Mouse (Mus musculus) adrenal gland, adult 8-10 months (tissue): ENCODE data around the gene Leap2. TPM values are rescaled to one million over a fixed set of nuclear protein-coding genes. Genes with fewer than 3 reads are reported as not detected.
"Not testable (repeated sequence)": the region's sequence is repeated elsewhere in the genome, so short reads cannot be mapped to it uniquely, and the experiment has no call there.

Experiments
- DNase-seq: peaks from one replicate; pipeline ENCODE4 v3.0.0; 2022
- total RNA-seq, 4 experiments: library from RNA; stranded (reverse); gene quantifications; 2 replicates each; pipeline ENCODE4 v1.2.4; 2022

Gene Leap2
- total RNA-seq, 4 experiments from 2014 or later: not detected

DNA sequence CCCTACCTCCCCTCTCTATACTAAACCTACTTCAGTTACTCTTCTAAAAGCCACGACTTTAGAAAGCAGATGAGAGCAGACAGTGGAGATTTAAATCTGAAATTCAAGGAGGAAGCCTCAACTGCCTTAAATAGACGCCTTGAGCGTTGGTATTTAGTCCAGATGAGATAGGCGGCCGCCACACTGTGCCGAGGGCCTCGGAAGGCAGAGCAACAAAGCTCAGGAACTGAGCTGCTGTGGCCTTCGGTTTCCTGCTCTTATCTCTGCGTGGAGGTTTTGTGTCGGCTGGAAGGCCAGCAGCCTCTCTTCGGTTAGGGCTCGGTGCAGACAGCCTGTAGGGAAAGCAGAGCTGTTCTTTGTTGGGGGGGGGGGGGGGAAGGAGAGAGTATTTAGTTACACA lies 19.0 kb upstream of the Leap2 start:
- no peak for DNase-seq

DNA sequence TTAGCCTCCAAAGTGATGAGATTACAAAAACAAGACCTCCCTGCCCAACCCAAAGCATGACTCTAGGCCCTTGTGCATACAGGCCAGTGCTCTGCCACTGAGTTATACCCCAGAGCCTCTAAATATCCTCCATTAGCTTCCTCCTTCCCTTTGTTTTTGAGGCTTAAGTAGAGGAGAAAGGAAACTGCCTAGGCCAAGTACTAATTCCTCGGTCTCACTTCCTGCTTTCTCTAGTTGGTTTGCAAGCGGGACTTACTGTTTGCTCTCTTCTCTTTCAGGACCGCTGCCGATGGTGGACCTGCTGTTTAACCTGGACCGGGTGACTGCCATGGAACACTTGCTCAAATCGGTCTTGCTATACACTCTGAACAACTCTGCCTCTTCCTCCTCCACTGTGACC lies 13.4 kb upstream of the Leap2 start:
- no peak for DNase-seq

DNA sequence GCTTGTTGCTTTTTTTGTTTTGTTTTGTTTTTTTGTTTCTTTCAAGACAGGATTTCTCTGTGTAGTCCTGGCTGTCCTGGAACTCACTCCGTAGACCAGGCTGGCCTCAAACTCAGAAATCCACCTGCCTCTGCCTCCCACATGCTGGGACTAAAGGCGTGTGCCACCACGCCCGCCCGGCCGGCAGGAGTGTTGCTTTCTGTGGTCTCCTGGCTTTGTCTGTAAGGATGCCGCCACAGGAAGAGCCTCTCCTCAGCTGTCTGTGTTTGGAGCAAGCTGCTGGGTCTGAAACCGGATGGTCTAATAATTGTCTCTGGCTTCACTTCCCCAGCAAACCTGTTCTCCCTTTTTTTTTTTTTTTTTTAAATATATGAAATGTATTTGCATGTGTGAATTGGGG lies 12.5 kb upstream of the Leap2 start:
- DNase-seq: no peak

DNA sequence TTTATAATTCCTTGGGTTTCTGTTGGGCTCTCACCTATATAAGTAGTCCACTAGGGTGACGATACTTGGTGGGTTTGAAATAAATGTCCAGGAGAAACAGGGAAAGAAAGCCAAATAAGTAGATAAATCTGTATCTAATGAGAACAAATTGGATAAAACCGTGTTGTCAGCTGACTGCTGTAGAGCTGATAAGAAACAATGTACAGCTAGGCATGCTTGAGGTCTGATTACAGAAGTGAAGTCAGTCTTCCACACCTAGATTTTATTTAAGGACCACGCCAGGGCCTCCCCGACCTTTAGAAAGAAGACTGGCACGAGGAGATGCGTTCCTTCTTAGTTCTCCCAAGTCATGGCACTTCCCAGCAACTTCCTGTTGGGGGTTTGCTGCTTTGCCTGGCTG lies 10.1 kb upstream of the Leap2 start:
- DNase-seq: no peak

DNA sequence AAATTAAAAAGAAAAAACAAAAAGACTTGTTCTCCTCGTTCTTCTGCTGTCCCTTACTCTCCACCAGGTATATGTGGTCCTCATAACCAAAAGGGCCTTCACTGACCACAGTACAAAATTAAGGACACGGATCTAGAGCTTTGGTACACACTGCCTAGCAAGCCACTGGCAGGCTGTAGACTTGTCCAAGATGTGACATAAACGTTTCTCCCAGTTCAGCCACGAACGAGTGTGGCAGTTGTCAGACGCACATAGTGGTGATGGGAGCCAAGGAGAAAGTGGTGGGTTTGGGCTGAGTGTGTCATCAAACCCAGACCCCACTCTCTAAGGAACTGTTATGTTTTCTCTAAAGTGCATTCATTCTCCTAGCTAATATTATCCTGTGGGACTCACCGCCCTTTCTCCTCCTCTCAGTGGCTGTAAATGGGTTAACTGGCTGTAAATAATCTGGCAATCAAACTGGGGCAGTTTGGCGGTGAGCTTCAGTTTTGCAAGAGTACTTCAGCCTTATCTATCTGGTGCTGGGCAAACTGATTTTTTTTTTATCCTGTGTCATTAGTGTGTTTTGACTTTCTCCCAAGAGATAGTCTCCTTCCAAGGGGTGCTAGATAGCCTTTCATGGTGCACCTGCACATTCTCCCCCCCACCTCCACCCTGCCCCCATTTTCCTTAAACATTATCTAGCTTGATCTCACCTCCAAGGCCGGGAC lies 8.5 kb upstream of the Leap2 start:
- peak; percentile 46 for DNase-seq

DNA sequence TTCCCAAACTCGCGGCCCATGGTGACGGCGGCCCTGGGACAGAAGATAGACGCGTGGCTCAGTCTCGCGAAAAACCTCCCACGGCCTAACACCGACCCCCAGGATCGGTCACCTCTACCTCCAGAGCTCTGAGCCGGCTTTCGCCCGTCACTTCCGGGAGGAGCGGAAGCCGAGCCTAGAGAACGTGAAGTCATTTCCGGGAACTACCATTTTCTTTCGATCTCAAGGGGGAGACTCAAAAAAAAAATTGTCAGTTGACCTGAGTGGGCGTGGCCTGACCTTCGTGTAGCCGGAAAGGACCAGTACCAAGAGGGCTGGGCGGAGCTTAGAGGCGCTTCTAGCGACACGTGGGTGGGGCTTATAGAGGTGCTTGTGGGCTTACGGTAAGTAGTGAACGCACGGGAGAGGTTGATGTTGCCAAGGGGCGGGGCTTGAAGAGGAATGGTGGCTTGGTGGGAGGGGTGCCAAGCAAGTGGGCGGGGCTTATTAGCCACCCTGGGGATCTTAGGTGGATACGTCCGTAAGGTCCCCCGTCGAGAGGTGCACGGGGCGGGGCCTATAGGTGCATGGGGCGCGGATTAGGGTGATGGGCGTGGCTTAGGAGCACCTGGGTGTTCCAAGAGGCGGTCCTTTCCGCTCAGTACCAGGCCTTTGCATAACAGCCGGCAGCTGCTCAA lies 7.8 kb upstream of the Leap2 start, which contains the start of the genes Uqcrq and Gdf9:
TSS of gene Uqcrq (minus strand) at position 162 of the 677 bp plus-strand sequence.
TSS of gene Gdf9 (plus strand) at position 354 of the 677 bp plus-strand sequence.
- DNase-seq: peak; percentile 100

DNA sequence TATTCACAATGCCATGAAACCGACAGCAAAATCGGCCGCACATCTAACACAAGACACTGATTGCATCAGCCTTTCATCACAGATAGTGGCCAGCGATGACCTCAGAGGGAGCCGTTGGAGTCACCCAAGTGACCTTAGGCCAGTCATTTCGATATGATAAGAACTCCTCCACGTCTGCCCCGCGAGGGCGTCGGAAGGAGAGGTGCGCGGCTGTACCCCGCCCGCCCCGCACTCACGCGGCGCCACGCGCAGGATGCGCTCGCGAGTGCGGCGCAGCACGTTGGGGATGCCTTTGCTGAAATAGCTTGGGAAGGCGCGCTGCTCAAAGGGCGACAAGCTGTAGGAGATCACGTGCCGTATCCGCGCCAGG lies 7.3 kb upstream of the Leap2 start:
- DNase-seq: peak; percentile 65

DNA sequence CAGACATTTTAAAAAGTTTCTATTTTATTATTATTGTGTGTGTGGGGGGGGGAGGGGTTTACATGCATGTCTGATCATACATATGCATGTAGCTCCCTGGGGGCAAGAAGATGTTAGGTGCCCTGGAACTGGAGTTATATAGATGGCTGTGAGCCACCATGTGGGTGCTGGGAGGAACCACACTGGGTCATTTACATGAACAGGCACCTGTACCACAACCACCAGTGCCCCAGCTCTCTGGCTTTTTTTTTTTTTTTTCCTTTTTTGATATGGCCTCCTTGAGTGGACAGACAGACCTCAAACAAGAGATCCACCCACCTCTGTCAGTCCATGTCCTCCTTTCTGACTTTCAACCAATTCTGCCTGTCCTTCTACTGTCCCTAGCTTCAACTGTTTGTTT lies 6.2 kb upstream of the Leap2 start:
- DNase-seq: no peak

DNA sequence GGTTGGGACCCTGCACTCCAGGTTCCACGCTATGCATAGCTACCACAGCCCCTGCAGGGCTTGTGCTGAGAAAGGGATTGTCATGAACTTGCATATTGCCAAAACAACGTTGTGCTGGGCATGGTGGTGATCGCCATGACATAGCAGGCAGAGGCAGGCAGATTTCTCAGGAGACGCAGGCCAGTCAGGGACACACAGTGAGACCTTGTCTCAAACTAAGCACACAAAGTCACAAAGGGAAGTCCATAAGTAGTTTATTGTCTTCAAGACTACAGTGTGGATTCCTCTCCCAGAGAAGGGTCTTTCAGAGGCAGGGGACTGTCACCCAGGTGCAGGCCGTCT lies 5.7 kb upstream of the Leap2 start:
- no peak for DNase-seq

DNA sequence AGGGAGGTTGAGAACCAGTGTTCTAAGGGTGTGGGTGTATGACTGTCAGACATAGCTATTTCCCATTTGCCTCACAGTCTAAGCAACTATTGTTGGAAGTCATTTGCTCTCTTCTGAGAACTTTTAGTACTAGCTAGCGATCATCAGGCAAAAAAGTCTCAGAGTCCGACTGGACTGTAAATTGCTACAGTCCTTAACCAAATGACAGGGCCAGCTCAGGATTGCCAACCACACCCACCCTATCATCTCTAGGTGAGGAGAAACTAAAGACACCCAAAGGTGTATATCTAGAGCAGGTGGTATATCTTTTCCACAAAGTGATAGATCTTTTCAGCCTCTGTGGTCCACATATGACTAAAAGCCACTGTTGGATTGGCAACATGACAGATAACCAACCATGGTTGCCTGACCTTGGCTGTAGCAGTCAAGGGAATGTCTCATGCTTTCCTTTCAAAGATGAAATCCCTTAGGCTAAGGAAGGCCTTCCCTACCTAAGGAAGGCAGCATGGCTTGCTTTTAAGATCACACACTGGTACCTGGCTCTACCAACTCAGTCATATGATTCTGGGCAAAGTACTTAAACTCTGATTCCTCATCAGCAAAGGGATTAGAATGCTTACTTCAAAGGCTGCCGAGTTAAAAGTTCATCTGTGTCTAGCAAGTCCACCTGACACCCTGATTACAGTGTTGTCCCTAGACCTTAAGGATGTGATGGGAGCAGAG lies 5.2 kb upstream of the Leap2 start:
- no peak for DNase-seq

DNA sequence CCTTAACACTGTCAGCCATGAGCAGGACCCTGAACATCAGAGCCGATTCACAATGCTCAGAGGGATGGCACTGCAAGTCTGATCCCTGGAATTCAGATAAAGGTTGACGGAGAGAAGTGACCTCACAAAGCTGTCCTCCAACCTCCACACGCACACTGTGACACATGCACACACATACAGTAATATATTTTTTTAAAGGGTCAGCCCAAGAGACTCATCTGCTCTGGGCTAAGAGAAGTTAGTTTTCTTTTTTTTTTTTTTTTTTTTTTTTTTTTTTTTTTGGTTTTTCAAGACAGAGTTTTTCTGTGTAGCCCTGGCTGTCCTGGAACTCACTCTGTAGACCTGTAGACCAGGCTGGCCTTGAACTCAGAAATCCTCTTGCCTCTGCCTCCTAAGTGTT lies 3.9 kb upstream of the Leap2 start:
- DNase-seq: not testable (repeated sequence)

DNA sequence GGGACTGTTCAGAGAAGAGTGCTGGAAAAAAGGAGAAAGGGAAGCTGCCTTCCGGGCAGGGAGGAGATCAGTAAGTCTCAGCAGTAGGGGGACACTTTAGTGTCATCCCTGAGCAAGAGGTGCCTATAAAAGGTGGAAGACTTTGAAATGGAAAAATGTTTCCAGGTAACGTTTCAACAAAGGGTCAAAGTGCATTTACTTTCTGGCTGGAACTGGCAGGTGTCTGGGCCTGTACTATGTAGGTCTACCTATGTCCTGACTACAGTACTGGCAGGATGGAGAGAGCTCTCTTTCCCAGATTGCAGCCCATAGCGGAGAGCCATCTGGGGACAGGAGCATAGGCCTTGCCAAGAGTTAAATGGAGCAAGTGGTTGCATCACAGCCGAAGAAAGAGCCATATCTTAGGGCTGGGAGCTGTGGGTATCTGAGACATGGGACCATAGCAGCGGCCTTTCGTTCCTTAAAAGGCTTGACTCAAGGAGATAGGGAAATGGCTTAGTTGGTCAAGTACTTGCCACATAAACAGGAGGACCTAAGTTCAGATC lies 2.8 kb upstream of the Leap2 start:
- DNase-seq: no peak

DNA sequence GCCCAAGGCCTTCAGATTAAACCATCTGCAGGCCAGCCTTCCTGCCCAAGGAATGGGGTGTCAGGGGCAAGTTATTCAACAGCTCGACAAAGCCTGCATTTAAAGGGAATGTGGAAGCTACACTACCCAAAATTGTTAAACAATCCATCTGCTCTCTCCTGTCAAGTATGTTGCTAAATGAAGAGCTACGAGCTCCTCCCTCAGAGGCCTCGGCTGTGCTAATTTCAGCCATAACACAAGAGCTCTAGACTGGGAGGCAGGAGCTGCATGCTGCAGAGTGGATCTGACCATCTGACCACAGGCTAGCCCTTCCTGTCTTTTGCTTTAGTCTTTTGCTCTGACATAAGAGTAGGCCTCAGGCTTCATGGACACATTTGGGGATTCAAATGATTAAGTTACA lies 2.3 kb upstream of the Leap2 start:
- no peak for DNase-seq

DNA sequence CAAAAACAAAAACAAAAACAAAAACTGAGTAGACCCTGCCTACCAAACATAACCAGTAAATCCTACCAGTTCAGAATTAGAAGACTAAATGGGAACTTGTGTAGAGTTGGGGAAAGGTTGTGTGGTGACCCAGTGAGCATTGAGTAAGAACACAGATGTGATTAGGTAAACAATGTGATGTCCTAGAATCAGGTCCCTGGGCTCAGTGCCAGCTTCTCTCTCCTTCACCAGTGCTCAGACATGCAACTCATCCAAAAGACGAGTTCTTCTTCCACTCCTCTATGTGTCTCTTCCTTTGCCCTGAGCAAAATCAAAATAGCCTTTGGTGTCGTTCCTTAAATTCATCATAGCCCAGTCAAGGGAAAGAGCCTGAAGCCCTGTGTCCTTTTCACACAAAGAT lies 1.9 kb upstream of the Leap2 start:
- DNase-seq: peak; percentile 62

DNA sequence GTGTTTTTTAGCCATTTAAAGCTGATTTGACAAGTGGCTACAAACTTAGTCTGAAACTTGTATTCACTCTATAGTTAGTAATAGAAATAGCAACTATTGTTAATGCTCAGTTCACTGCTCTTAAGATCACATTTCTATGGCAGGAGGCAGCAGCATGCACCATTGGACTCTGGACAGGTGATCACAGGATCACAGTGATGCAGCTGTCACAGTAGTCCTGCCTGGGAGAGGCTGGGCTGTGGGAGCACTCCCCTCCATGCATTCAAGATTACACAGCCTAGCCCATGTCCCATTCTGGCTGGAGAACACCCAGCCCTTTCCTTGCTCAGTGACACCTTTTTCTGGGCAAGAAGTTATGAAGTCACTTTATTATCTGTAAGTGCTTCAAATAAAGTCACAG lies 4.9 kb downstream of the Leap2 start:
- no peak for DNase-seq

DNA sequence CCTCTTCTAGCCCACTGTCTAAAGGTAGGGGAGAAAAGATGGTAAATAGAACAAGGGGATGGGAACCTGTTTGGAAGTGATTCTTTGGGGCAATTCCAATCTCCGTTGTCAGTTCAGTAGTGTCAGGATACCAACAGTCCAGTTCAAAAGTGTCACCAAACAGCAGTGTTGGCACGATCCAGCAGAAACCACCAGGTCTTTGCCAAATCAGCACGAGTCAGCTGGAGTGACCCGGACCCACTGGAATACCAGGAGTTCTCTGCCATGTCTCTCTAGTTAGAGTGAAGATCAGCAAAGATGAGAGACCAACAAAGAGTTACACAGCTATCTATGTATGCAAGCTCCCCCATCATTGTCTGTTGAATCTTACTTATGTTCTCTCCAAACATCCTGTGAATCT lies 9.1 kb downstream of the Leap2 start:
- DNase-seq: no peak

DNA sequence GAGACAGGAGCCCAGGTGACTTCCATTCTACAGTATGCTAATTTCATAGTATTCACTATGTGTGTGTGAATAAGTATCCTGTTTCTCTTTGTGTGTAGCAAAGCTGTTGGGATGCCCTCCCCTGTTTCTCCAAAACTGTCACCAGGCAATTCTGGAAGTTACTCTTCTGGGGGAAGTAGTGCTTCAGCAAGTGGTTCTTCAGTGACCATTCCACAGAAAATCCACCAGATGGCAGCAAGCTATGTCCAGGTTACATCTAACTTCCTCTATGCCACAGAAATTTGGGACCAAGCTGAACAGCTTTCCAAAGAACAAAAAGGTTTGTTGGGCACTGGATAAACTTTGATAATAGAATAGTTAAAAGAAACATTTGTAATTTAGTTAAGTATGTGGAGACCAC lies 11.2 kb downstream of the Leap2 start:
- no peak for DNase-seq

DNA sequence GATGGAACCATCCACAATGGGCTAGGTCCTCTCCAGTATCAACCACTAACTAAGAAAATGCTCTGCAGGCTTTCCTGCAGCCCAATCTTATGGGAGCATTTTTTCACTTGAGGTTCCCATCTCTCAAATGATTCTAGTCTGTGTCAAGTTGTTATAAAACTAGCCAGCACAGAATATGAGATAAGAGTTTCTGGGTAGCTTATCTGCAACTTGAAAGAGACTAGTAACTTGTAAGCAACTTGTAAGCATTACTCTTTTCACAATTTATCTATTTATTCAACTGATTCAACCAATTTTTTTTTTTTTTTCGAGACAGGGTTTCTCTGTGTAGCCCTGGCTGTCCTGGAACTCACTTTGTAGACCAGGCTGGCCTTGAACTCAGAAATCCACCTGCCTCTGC lies 19.3 kb downstream of the Leap2 start:
- no peak for DNase-seq

DNA sequence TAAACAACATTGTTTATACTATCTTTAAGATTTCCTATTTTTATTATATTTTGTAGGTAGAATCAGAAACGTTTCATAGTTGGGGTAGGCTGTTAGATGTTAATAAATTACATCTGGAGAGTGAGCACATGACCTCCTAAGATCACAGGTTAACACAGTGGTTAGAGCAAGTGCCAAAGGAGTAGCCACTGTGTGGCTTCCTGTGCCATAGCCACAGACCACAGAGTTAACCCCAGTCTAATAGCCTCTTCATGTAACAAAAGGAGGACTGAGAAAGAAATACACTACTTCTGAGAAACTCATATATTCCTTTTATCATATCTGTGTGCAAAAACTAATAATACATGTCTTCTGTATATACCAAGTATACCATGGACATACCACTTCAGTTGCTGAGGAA lies 29.1 kb downstream of the Leap2 start:
- no peak for DNase-seq

DNA sequence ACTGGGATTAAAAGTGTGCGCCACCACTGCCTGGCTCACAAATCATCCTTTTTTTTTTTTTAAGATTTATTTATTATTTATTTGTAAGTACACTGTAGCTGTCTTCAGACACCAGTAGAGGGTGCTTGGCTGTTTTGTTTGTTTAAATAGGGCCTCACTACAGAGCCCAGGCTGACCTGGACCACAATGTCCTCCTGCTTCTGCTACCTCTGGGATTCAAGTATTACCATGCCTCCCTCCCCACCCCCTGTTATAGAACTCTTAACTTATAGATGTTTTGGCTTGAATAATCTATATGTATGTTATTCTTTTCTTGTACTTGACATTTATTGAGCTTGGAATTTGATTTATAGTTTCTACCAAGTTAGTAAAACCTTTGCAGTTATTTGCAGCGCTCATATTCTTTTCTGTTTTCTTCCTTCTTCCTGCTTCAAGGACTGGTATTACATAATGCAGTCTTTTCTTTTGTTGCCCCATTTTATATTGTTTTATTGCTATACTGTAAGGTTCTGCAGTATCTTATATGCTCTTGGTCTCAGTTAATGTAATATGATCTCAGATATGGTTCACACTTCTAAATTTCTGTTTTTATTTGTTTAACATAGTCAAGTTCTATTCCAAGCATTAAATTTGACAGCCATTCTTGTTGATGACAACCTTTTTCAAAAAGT lies 39.1 kb downstream of the Leap2 start:
- DNase-seq: no peak

DNA sequence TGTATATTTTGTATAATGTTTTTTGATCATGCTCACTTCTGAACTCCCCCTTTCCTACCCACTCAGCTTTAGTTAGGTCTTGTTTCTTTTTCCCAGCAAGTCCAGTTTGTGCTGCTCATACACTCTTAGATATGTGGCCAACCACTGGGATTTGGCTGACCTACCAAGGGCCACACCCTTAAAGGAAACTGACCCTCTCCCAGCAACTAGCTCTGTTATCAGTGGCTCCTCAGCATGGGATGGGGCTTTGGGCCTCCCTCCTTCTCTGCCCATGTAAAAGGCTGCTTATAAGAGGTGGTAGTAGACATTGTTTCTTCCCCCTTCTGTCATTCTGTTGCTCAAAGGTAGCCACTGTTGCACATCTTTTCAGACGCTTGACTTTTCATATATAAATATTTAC lies 44.1 kb downstream of the Leap2 start:
- DNase-seq: no peak
